Mouse (Mus musculus): ENCODE data around the gene Thap7. TPM values are rescaled to one million over a fixed set of nuclear protein-coding genes. Genes with fewer than 3 reads are reported as not detected.

Thap7 gene
- polyA plus RNA-seq, 1 experiment from 2014 or later = 41.0 TPM

GRCm38 (mm10) chr16:17564221-17564620 is 33.3 kb upstream of the Thap7 start:
- 56% methylated on average over 2 of the region's 2 CpGs for WGBS
- no peak overlapping the region for H3K9ac ChIP-seq (ENCODE audit: low read length)
- H3K36me3 ChIP-seq (ENCODE audit: control insufficient read depth, insufficient read depth, low read length) = no peaks in the 10 kb centered on the region
- TF ChIP-seq EP300 (optimal IDR thresholded peaks at IDR 0.05) (no peak), CTCF (IDR thresholded peaks at IDR 0.05; ENCODE audit: low read depth) (no peak)
- H3K27ac ChIP-seq (replicated peaks) = no peak overlapping the region
- H3K9me3 ChIP-seq (ENCODE audit: control insufficient read depth, low read length) = no peaks in the 10 kb centered on the region
- DNase-seq (ENCODE audit: low spot score) (no peak), ATAC-seq (ENCODE audit: low FRiP score, low TSS enrichment) (no peak)
- H3K4me1 ChIP-seq (replicated peaks; ENCODE audit: control insufficient read depth, insufficient read depth) = 0 out of 2 replicates have a peak, but pooled peaks cover 2% of the 10 kb centered on the region
- no peaks in the 10 kb centered on the region for H3K27me3 ChIP-seq (ENCODE audit: control insufficient read depth, insufficient read depth, low read length)
- no peak overlapping the region for H3K4me2 ChIP-seq (replicated peaks; ENCODE audit: low read depth)
- H3K4me3 ChIP-seq (ENCODE audit: low read depth, low read length) = no peak overlapping the region

- H3K4me3 ChIP-seq (ENCODE audit: low read depth, low read length) = no peak overlapping the region
- no peak overlapping the region for H3K27ac ChIP-seq (replicated peaks)
- no peak overlapping the region for H3K9ac ChIP-seq (ENCODE audit: low read length)
- 10% methylated on average over 1 of the region's 1 CpGs for WGBS
- H3K9me3 ChIP-seq (ENCODE audit: control insufficient read depth, low read length) = no peaks in the 10 kb centered on the region
- no peaks in the 10 kb centered on the region for H3K27me3 ChIP-seq (ENCODE audit: control insufficient read depth, insufficient read depth, low read length)
- no peak for DNase-seq (ENCODE audit: low spot score)
- H3K4me1 ChIP-seq (replicated peaks; ENCODE audit: control insufficient read depth, insufficient read depth) = 0 out of 2 replicates have a peak, but pooled peaks cover 2% of the 10 kb centered on the region
- no peak overlapping the region for H3K4me2 ChIP-seq (replicated peaks; ENCODE audit: low read depth)
- no peak for ATAC-seq (ENCODE audit: low FRiP score, low TSS enrichment)
- TF ChIP-seq CTCF (IDR thresholded peaks at IDR 0.05; ENCODE audit: low read depth) (no peak), EP300 (optimal IDR thresholded peaks at IDR 0.05) (no peak)
- no peaks in the 10 kb centered on the region for H3K36me3 ChIP-seq (ENCODE audit: control insufficient read depth, insufficient read depth, low read length)
Observed at GRCm38 (mm10) chr16:17563580-17563979, 32.6 kb upstream of the Thap7 start.

GRCm38 (mm10) chr16:17561751-17562208 is 30.8 kb upstream of the Thap7 start, which contains the start of gene P2rx6:
Gene P2rx6, plus strand, starts transcription at chr16:17561885.
- TF ChIP-seq EP300 (optimal IDR thresholded peaks at IDR 0.05) (no peak), CTCF (IDR thresholded peaks at IDR 0.05; ENCODE audit: low read depth) (no peak)
- Histone ChIP-seq H3K9me3 (ENCODE audit: control insufficient read depth, low read length) (no peaks in the 10 kb centered on the region), H3K4me2 (replicated peaks; ENCODE audit: low read depth) (peak within 1 kb of the TSS; percentile 63), H3K27me3 (ENCODE audit: control insufficient read depth, insufficient read depth, low read length) (no peaks in the 10 kb centered on the region), H3K9ac (ENCODE audit: low read length) (peak within 1 kb of the TSS; percentile 45), H3K4me1 (replicated peaks; ENCODE audit: control insufficient read depth, insufficient read depth) (peaks cover 2% of the 10 kb centered on the region; the same call in 1 of the 2 replicates), H3K4me3 (ENCODE audit: low read depth, low read length) (peak within 1 kb of the TSS; percentile 35), H3K27ac (replicated peaks) (peak within 1 kb of the TSS; percentile 83), H3K36me3 (ENCODE audit: control insufficient read depth, insufficient read depth, low read length) (no peaks in the 10 kb centered on the region)
- DNase-seq (ENCODE audit: low spot score) (peak; percentile 66), ATAC-seq (ENCODE audit: low FRiP score, low TSS enrichment) (peak; percentile 64)
- WGBS = 4% methylated on average over 10 of the region's 10 CpGs

- H3K27me3 ChIP-seq (ENCODE audit: control insufficient read depth, insufficient read depth, low read length) = no peaks in the 10 kb centered on the region
- TF ChIP-seq EP300 (optimal IDR thresholded peaks at IDR 0.05) (no peak), CTCF (IDR thresholded peaks at IDR 0.05; ENCODE audit: low read depth) (no peak)
- 3% methylated on average over 22 of the region's 22 CpGs for WGBS
- H3K9me3 ChIP-seq (ENCODE audit: control insufficient read depth, low read length) = no peaks in the 10 kb centered on the region
- H3K4me1 ChIP-seq (replicated peaks; ENCODE audit: control insufficient read depth, insufficient read depth) = peaks cover 2% of the 10 kb centered on the region; the same call in 1 of the 2 replicates
- peak within 1 kb of the TSS; percentile 35 for H3K4me3 ChIP-seq (ENCODE audit: low read depth, low read length)
- peak within 1 kb of the TSS; percentile 45 for H3K9ac ChIP-seq (ENCODE audit: low read length)
- peak; percentile 83 for ATAC-seq (ENCODE audit: low FRiP score, low TSS enrichment)
- DNase-seq (ENCODE audit: low spot score) = peak; percentile 90
- H3K4me2 ChIP-seq (replicated peaks; ENCODE audit: low read depth) = peak within 1 kb of the TSS; percentile 63
- no peaks in the 10 kb centered on the region for H3K36me3 ChIP-seq (ENCODE audit: control insufficient read depth, insufficient read depth, low read length)
- peak within 1 kb of the TSS; percentile 83 for H3K27ac ChIP-seq (replicated peaks)
Observed at GRCm38 (mm10) chr16:17561128-17561750, 30.3 kb upstream of the Thap7 start, which contains the start of gene Lrrc74b. Gene Lrrc74b, minus strand, starts transcription at chr16:17561247.

- no peak for DNase-seq (ENCODE audit: low spot score)
- Histone ChIP-seq H3K4me1 (replicated peaks; ENCODE audit: control insufficient read depth, insufficient read depth) (peaks cover 2% of the 10 kb centered on the region; the same call in 1 of the 2 replicates), H3K4me2 (replicated peaks; ENCODE audit: low read depth) (peak overlapping the region; percentile 23; the same call in 1 of the 2 replicates), H3K36me3 (ENCODE audit: control insufficient read depth, insufficient read depth, low read length) (no peaks in the 10 kb centered on the region), H3K27me3 (ENCODE audit: control insufficient read depth, insufficient read depth, low read length) (no peaks in the 10 kb centered on the region), H3K9me3 (ENCODE audit: control insufficient read depth, low read length) (no peaks in the 10 kb centered on the region), H3K9ac (ENCODE audit: low read length) (peak overlapping the region; percentile 31; the same call in 1 of the 2 replicates), H3K27ac (replicated peaks) (no peak overlapping the region), H3K4me3 (ENCODE audit: low read depth, low read length) (no peak overlapping the region)
- no peak for ATAC-seq (ENCODE audit: low FRiP score, low TSS enrichment)
- TF ChIP-seq CTCF (IDR thresholded peaks at IDR 0.05; ENCODE audit: low read depth) (no peak), EP300 (optimal IDR thresholded peaks at IDR 0.05) (no peak)
- 82% methylated on average over 9 of the region's 9 CpGs for WGBS
Observed at GRCm38 (mm10) chr16:17559396-17560027, 28.6 kb upstream of the Thap7 start.
